Mouse (Mus musculus): ENCODE data around the gene Cactin. TPM values are rescaled to one million over a fixed set of nuclear protein-coding genes. Genes with fewer than 3 reads are reported as not detected.

Cactin gene
- polyA plus RNA-seq, 1 experiment = 18.2 TPM

DNA sequence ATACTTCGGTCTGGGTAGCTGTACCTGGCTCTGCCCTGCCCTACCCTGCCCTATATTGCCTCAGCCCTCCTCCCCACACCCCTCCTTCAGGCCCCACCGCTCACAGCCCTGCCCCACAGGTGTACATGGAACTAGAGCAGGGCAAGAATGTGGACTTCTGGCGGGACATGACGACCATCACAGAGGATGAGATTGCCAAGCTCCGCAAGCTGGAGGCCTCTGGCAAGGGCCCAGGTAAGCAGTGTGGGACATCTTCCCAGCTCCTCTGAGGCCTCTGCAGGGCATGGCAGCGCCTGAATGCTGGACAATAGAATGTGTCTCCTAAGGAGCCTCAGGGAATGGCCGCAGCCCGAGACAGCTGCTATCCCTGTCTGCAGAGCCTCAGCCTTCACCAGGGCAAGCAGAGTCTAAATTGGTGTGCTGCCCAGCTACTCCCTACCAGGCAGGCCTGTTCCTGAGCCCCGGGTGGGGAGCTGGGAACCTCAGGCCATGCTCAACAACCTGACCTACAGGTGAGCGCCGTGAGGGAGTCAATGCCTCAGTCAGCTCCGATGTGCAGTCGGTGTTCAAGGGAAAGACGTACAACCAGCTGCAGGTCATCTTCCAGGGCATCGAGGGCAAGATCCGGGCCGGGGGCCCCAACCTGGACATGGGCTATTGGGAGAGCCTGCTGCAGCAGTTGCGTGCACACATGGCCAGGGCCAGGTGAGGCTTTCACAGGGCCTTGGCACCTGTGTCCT lies 3.1 kb downstream of the Cactin start:
- no peaks in the 10 kb centered on the region for H3K27me3 ChIP-seq (ENCODE audit: control insufficient read depth, insufficient read depth, low read length, poor library complexity, severe bottlenecking)
- no peaks in the 10 kb centered on the region for H3K4me1 ChIP-seq (ENCODE audit: control insufficient read depth, insufficient read depth, low read length)
- TF ChIP-seq EP300 (IDR thresholded peaks at IDR 0.05; ENCODE audit: insufficient read depth, low read depth, low read length) (no peak), POLR2A (IDR thresholded peaks at IDR 0.05; ENCODE audit: insufficient read depth, low read length) (no peak), CTCF (IDR thresholded peaks at IDR 0.05; ENCODE audit: low read depth, low read length) (no peak)
- H3K9ac ChIP-seq (ENCODE audit: low read depth, poor library complexity, severe bottlenecking) = no peak overlapping the region
- peaks cover 36% of the 10 kb centered on the region for H3K36me3 ChIP-seq (ENCODE audit: control insufficient read depth, insufficient read depth, low read length, poor library complexity, severe bottlenecking)
- H3K9me3 ChIP-seq (replicated peaks; ENCODE audit: control insufficient read depth, insufficient read depth, low read length, poor library complexity, severe bottlenecking) = no peaks in the 10 kb centered on the region
- H3K4me3 ChIP-seq (ENCODE audit: low read depth, low read length) = no peak overlapping the region
- H3K27ac ChIP-seq (ENCODE audit: insufficient read depth, low read length) = no peak overlapping the region

DNA sequence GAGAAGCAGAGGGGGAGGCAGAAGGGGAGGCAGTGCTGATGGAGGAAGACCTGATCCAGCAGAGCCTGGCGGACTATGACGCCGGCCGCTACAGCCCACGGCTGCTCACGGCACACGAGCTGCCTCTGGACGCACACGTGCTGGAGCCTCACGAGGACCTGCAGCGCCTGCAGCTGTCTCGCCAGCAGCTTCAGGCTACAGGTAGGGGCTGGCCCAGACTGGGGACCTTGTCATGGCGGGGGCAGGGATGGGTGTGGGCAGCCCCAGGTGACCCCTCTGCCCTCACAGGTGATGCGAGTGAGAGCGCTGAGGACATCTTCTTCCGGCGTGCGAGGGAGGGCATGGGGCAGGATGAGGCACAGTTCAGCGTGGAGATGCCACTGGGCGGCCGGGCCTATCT lies 4.3 kb downstream of the Cactin start:
- no peaks in the 10 kb centered on the region for H3K9me3 ChIP-seq (replicated peaks; ENCODE audit: control insufficient read depth, insufficient read depth, low read length, poor library complexity, severe bottlenecking)
- TF ChIP-seq CTCF (IDR thresholded peaks at IDR 0.05; ENCODE audit: low read depth, low read length) (no peak), EP300 (IDR thresholded peaks at IDR 0.05; ENCODE audit: insufficient read depth, low read depth, low read length) (no peak)
- no peak overlapping the region for H3K4me3 ChIP-seq (ENCODE audit: low read depth, low read length)
- no peak overlapping the region for H3K27ac ChIP-seq (ENCODE audit: insufficient read depth, low read length)
- H3K4me1 ChIP-seq (ENCODE audit: control insufficient read depth, insufficient read depth, low read length) = no peaks in the 10 kb centered on the region
- H3K27me3 ChIP-seq (ENCODE audit: control insufficient read depth, insufficient read depth, low read length, poor library complexity, severe bottlenecking) = no peaks in the 10 kb centered on the region
- H3K36me3 ChIP-seq (ENCODE audit: control insufficient read depth, insufficient read depth, low read length, poor library complexity, severe bottlenecking) = peaks cover 36% of the 10 kb centered on the region
- no peak overlapping the region for H3K9ac ChIP-seq (ENCODE audit: low read depth, poor library complexity, severe bottlenecking)

DNA sequence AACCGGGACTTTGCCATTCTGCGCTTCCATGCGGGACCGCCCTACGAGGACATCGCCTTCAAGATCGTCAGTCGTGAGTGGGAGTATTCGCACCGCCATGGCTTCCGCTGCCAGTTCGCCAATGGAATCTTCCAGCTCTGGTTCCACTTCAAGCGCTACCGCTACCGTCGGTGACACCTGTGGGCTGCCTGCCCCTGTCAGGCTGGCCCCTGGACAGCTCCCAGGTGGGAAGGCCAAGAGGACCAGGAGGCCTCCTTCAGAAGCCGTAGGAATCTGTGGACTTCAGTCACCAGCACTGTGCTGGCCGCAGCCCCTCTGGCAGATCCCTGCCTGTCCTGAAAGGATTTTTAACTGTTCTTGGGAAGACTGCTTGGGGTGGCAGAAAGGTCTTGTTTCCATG lies 4.9 kb downstream of the Cactin start:
- TF ChIP-seq CTCF (IDR thresholded peaks at IDR 0.05; ENCODE audit: low read depth, low read length) (no peak), EP300 (IDR thresholded peaks at IDR 0.05; ENCODE audit: insufficient read depth, low read depth, low read length) (no peak), POLR2A (IDR thresholded peaks at IDR 0.05; ENCODE audit: insufficient read depth, low read length) (no peak)
- H3K4me3 ChIP-seq (ENCODE audit: low read depth, low read length) = no peak overlapping the region
- H3K27ac ChIP-seq (ENCODE audit: insufficient read depth, low read length) = no peak overlapping the region
- H3K4me1 ChIP-seq (ENCODE audit: control insufficient read depth, insufficient read depth, low read length) = no peaks in the 10 kb centered on the region
- no peak overlapping the region for H3K9ac ChIP-seq (ENCODE audit: low read depth, poor library complexity, severe bottlenecking)
- no peaks in the 10 kb centered on the region for H3K27me3 ChIP-seq (ENCODE audit: control insufficient read depth, insufficient read depth, low read length, poor library complexity, severe bottlenecking)
- H3K36me3 ChIP-seq (ENCODE audit: control insufficient read depth, insufficient read depth, low read length, poor library complexity, severe bottlenecking) = peaks cover 36% of the 10 kb centered on the region
- H3K9me3 ChIP-seq (replicated peaks; ENCODE audit: control insufficient read depth, insufficient read depth, low read length, poor library complexity, severe bottlenecking) = no peaks in the 10 kb centered on the region

DNA sequence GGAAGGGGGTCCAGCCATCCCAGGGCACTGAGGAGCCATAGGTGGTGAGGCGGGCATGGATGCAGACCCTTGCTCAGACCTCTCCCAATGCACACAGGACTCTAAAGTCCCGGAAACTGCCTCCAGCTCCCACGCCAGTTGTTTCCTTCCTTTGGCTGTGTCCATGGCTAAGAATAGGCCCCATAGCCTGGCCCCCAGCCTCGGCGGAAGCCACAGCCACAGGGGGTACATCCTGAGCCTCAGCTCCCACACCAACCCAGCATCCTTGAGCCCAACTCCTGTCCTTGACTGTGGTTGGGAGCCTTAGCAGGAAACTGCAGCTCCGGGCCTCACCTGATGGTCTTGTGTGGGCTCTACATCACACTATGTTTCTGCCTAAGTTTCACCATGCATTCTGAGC lies 6.0 kb downstream of the Cactin start:
- no peaks in the 10 kb centered on the region for H3K4me1 ChIP-seq (ENCODE audit: control insufficient read depth, insufficient read depth, low read length)

DNA sequence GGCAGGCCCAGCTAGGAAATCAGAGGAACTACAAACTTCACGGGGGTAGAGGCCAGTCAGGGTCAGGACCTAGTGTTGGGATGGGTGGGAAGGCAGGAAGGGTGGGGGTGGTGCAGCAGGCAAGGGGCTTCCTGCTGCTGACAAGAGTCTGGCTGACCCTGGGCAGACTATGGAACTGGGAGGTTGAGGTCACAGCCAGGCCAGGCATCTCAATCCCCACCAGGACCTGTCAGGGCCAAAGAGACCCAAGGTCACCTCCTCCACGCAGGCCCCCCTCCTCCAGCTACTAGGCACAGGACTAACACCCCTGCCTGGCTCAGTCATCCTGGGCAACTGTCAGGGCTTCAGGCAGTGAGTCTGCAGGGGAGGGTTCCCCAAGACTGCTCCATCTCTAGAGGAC lies 7.1 kb downstream of the Cactin start:
- Histone ChIP-seq H3K4me3 (ENCODE audit: low read depth, low read length) (no peak overlapping the region), H3K4me1 (ENCODE audit: control insufficient read depth, insufficient read depth, low read length) (no peaks in the 10 kb centered on the region), H3K9me3 (replicated peaks; ENCODE audit: control insufficient read depth, insufficient read depth, low read length, poor library complexity, severe bottlenecking) (no peaks in the 10 kb centered on the region), H3K9ac (ENCODE audit: low read depth, poor library complexity, severe bottlenecking) (no peak overlapping the region), H3K27ac (ENCODE audit: insufficient read depth, low read length) (no peak overlapping the region), H3K36me3 (ENCODE audit: control insufficient read depth, insufficient read depth, low read length, poor library complexity, severe bottlenecking) (peaks cover 31% of the 10 kb centered on the region), H3K27me3 (ENCODE audit: control insufficient read depth, insufficient read depth, low read length, poor library complexity, severe bottlenecking) (no peaks in the 10 kb centered on the region)
- TF ChIP-seq EP300 (IDR thresholded peaks at IDR 0.05; ENCODE audit: insufficient read depth, low read depth, low read length) (no peak), CTCF (IDR thresholded peaks at IDR 0.05; ENCODE audit: low read depth, low read length) (no peak), POLR2A (IDR thresholded peaks at IDR 0.05; ENCODE audit: insufficient read depth, low read length) (no peak)

More for the DNA sequence above, 6.0 kb downstream of the Cactin start:
- no peaks in the 10 kb centered on the region for H3K9me3 ChIP-seq (replicated peaks; ENCODE audit: control insufficient read depth, insufficient read depth, low read length, poor library complexity, severe bottlenecking)
- no peak for TF ChIP-seq POLR2A (IDR thresholded peaks at IDR 0.05; ENCODE audit: insufficient read depth, low read length)
- no peak for TF ChIP-seq CTCF (IDR thresholded peaks at IDR 0.05; ENCODE audit: low read depth, low read length)
- TF ChIP-seq EP300 (IDR thresholded peaks at IDR 0.05; ENCODE audit: insufficient read depth, low read depth, low read length) = no peak
- no peak overlapping the region for H3K9ac ChIP-seq (ENCODE audit: low read depth, poor library complexity, severe bottlenecking)
- H3K27ac ChIP-seq (ENCODE audit: insufficient read depth, low read length) = no peak overlapping the region
- H3K27me3 ChIP-seq (ENCODE audit: control insufficient read depth, insufficient read depth, low read length, poor library complexity, severe bottlenecking) = no peaks in the 10 kb centered on the region
- H3K36me3 ChIP-seq (ENCODE audit: control insufficient read depth, insufficient read depth, low read length, poor library complexity, severe bottlenecking) = peaks cover 36% of the 10 kb centered on the region
- no peak overlapping the region for H3K4me3 ChIP-seq (ENCODE audit: low read depth, low read length)

DNA sequence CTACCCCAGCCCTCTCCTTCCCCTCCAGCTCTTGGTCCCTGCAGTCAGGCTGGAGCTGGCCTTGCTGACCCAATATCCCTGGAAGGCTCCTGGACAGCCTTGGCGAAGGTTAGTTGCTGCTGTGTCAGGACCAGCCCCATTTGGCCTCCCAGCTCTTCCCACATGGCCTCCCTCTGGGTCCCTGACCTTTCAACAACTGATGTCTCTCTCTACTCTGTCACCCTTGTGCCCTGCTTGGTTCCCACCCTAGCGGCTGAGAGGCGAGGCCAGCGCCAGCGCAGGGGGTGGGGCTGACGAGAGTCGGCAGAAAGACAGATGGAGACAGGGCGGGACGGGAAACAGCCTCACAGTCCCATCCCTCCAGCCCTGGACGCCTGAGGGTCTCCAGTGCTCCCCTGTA lies 7.5 kb downstream of the Cactin start, which contains the start of gene Tbxa2r:
Gene Tbxa2r, plus strand, starts transcription at position 346 of the 400 bp plus-strand sequence.
- Histone ChIP-seq H3K4me3 (ENCODE audit: low read depth, low read length) (no peak within 1 kb of the TSS), H3K27ac (ENCODE audit: insufficient read depth, low read length) (no peak within 1 kb of the TSS), H3K9ac (ENCODE audit: low read depth, poor library complexity, severe bottlenecking) (no peak within 1 kb of the TSS), H3K4me1 (ENCODE audit: control insufficient read depth, insufficient read depth, low read length) (no peaks in the 10 kb centered on the region), H3K27me3 (ENCODE audit: control insufficient read depth, insufficient read depth, low read length, poor library complexity, severe bottlenecking) (no peaks in the 10 kb centered on the region), H3K9me3 (replicated peaks; ENCODE audit: control insufficient read depth, insufficient read depth, low read length, poor library complexity, severe bottlenecking) (no peaks in the 10 kb centered on the region), H3K36me3 (ENCODE audit: control insufficient read depth, insufficient read depth, low read length, poor library complexity, severe bottlenecking) (peaks cover 28% of the 10 kb centered on the region)
- TF ChIP-seq EP300 (IDR thresholded peaks at IDR 0.05; ENCODE audit: insufficient read depth, low read depth, low read length) (0 out of 2 replicates have a peak, but pooled peaks have one; percentile 5), CTCF (IDR thresholded peaks at IDR 0.05; ENCODE audit: low read depth, low read length) (no peak)

Measured in ES-Bruce4 (cell line).